Mouse (Mus musculus) ES-E14 (cell line): ENCODE data around the gene Rnf31. TPM values are rescaled to one million over a fixed set of nuclear protein-coding genes. Genes with fewer than 3 reads are reported as not detected.

Experiments
- DNase-seq: peaks from one replicate; pipeline ENCODE4 v3.0.0-alpha.2; 2013; ENCODE audit warnings: low read depth, low spot score
- H3K27ac ChIP-seq: 2 replicates; pipeline ENCODE4 v1.5.1; 2012; ENCODE audit warnings: low read depth, mild to moderate bottlenecking, low read length, moderate library complexity, mixed read lengths; ENCODE audit not compliant: poor library complexity, insufficient read depth, severe bottlenecking
- H3K36me3 ChIP-seq: 2 replicates; pipeline ENCODE4 v1.6.1; 2012; ENCODE audit warnings: mild to moderate bottlenecking, low read length, moderate library complexity, mixed read lengths; ENCODE audit not compliant: control insufficient read depth, poor library complexity, insufficient read depth, severe bottlenecking
- H3K4me1 ChIP-seq, 2 experiments: fragments of 150-350 bp in 1 of 2; sonication (generic) in 1 of 2; 2 replicates each; pipeline ENCODE4 v1.6.1; 2012; ENCODE audit warnings: low read length in 2 of 2, mild to moderate bottlenecking in 1 of 2, mixed read lengths in 1 of 2; ENCODE audit not compliant: control insufficient read depth in 2 of 2, insufficient read depth in 2 of 2, poor library complexity in 1 of 2
- H3K4me3 ChIP-seq, 2 experiments: fragments of 150-350 bp in 1 of 2; sonication (generic) in 1 of 2; 2 replicates each; pipeline ENCODE4 v1.5.1; 2012; ENCODE audit warnings: low read length in 2 of 2, low read depth in 1 of 2, mild to moderate bottlenecking in 1 of 2, mixed read lengths in 1 of 2; ENCODE audit not compliant: insufficient read depth in 1 of 2, poor library complexity in 1 of 2, severe bottlenecking in 1 of 2
- H3K9ac ChIP-seq: 2 replicates; pipeline ENCODE4 v1.6.1; 2012; ENCODE audit warnings: low read depth, mild to moderate bottlenecking, low read length, mixed read lengths; ENCODE audit not compliant: poor library complexity, insufficient read depth, severe bottlenecking
- H3K9me3 ChIP-seq: fragments of 150-350 bp; sonication (generic); 2 replicates; pipeline ENCODE4 v1.6.1; 2012; ENCODE audit warnings: low read depth, mild to moderate bottlenecking, low read length; ENCODE audit not compliant: control insufficient read depth, insufficient read depth
- CHD2 ChIP-seq: IDR thresholded peaks from 2 replicates; pipeline ENCODE4 v1.6.1; 2014; ENCODE audit warnings: mild to moderate bottlenecking, low read depth, low read length, inconsistent platforms
- HCFC1 ChIP-seq: IDR thresholded peaks from 2 replicates; pipeline ENCODE4 v1.6.1; 2012; ENCODE audit warnings: low read length, inconsistent platforms, borderline replicate concordance; ENCODE audit not compliant: insufficient read depth
- MAFK ChIP-seq: IDR thresholded peaks from 2 replicates; pipeline ENCODE4 v1.6.1; 2014; ENCODE audit warnings: mild to moderate bottlenecking, low read depth, low read length, inconsistent platforms; ENCODE audit not compliant: insufficient read depth
- ZC3H11A ChIP-seq: IDR thresholded peaks from 2 replicates; pipeline ENCODE4 v1.6.1; 2012; ENCODE audit warnings: low read depth, mild to moderate bottlenecking, inconsistent platforms, low read length, borderline replicate concordance
- ZNF384 ChIP-seq: IDR thresholded peaks from 2 replicates; pipeline ENCODE4 v1.6.1; 2012; ENCODE audit warnings: low read depth, low read length, inconsistent platforms
- in situ Hi-C, 2 experiments: fragments of 600-800 bp; cut with MboI; formaldehyde crosslinking; loops; one replicate each; pipeline ENCODE4 v1.15.1; 2025; ENCODE audit warnings: low sequenced_read_pairs in 2 of 2, inconsistent platforms in 1 of 2; ENCODE audit not compliant: unreplicated experiment in 2 of 2
- total RNA-seq: library from RNA; depleted of rRNA; stranded (reverse); fragments of 300-350 nt; gene quantifications from 2 replicates; pipeline ENCODE4 v1.2.3, GENCODE M21; 2012

Rnf31 gene
- total RNA-seq, 1 experiment, result 13.1 TPM

GRCm38 (mm10) chr14:55613346-55613745 lies 21.8 kb downstream of the Rnf31 start:
- Histone ChIP-seq H3K4me1 (peaks cover 0 to 2% of the 10 kb centered on the region in 2 experiments; a peak in 1 of 4 replicates), H3K4me3 (no peak overlapping the region), H3K36me3 (peaks cover 9% of the 10 kb centered on the region), H3K9ac (no peak overlapping the region), H3K9me3 (no peaks in the 10 kb centered on the region), H3K27ac (no peak overlapping the region)
- DNase-seq, result no peak
- in situ Hi-C loops, result no loop called here
- TF ChIP-seq ZNF384, result no peak
- no peak for TF ChIP-seq HCFC1
- no peak for TF ChIP-seq CHD2
- TF ChIP-seq MAFK, result no peak
- no peak for TF ChIP-seq ZC3H11A

GRCm38 (mm10) chr14:55614565-55615178 lies 23.2 kb downstream of the Rnf31 start:
- Histone ChIP-seq H3K4me3 (no peak overlapping the region), H3K36me3 (peaks cover 2% of the 10 kb centered on the region; the same call in 1 of the 2 replicates), H3K9me3 (no peaks in the 10 kb centered on the region), H3K27ac (no peak overlapping the region), H3K9ac (no peak overlapping the region), H3K4me1 (peaks cover 0 to 8% of the 10 kb centered on the region in 2 experiments; a peak in 2 of 4 replicates)
- TF ChIP-seq CHD2 (no peak), ZNF384 (no peak), MAFK (no peak), HCFC1 (no peak), ZC3H11A (no peak)
- in situ Hi-C loops, result no loop called here
- DNase-seq, result no peak

GRCm38 (mm10) chr14:55615876-55616275 lies 24.4 kb downstream of the Rnf31 start:
- H3K4me3 ChIP-seq, result no peak overlapping the region
- TF ChIP-seq ZC3H11A (no peak), CHD2 (no peak), ZNF384 (no peak), HCFC1 (no peak), MAFK (no peak)
- DNase-seq, result no peak
- in situ Hi-C loops, result no loop called here
- H3K4me1 ChIP-seq, result peaks cover 0 to 8% of the 10 kb centered on the region in 2 experiments; a peak in 2 of 4 replicates
- no peaks in the 10 kb centered on the region; the same call in 1 of the 2 replicates for H3K36me3 ChIP-seq
- H3K9ac ChIP-seq, result no peak overlapping the region
- H3K9me3 ChIP-seq, result no peaks in the 10 kb centered on the region
- no peak overlapping the region for H3K27ac ChIP-seq

- H3K4me1 ChIP-seq, result peaks cover 0 to 8% of the 10 kb centered on the region in 2 experiments; a peak in 2 of 4 replicates
- TF ChIP-seq MAFK, result no peak
- TF ChIP-seq ZC3H11A, result no peak
- no peak for TF ChIP-seq ZNF384
- TF ChIP-seq CHD2, result no peak
- no peak for TF ChIP-seq HCFC1
- in situ Hi-C loops, result no loop called here
These were observed 25.3 kb downstream of the Rnf31 start for GRCm38 (mm10) chr14:55616844-55617243.

More at GRCm38 (mm10) chr14:55616844-55617243, 25.3 kb downstream of the Rnf31 start:
- Histone ChIP-seq H3K9me3 (no peaks in the 10 kb centered on the region), H3K27ac (no peak overlapping the region), H3K9ac (no peak overlapping the region), H3K4me3 (no peak overlapping the region), H3K36me3 (no peaks in the 10 kb centered on the region; the same call in 1 of the 2 replicates)
- no peak for DNase-seq
